Mouse (Mus musculus): ENCODE measurements around the gene Bst2. TPM values are rescaled to one million over a fixed set of nuclear protein-coding genes. Genes with fewer than 3 reads are reported as not detected.

Bst2 gene
- polyA plus RNA-seq, 1 experiment = 207 TPM

GRCm38 (mm10) chr8:71569366-71570290 is 32.4 kb upstream of the Bst2 start:
- no peaks in the 10 kb centered on the region for H3K36me3 ChIP-seq (ENCODE audit: control insufficient read depth, insufficient read depth, low read length, poor library complexity, severe bottlenecking)
- no peak for TF ChIP-seq CTCF (IDR thresholded peaks at IDR 0.05; ENCODE audit: low read depth, low read length)
- peak; percentile 49 for TF ChIP-seq POLR2A (IDR thresholded peaks at IDR 0.05; ENCODE audit: insufficient read depth, low read length)
- TF ChIP-seq EP300 (IDR thresholded peaks at IDR 0.05; ENCODE audit: insufficient read depth, low read depth, low read length) = peak; percentile 29; the same call in 1 of the 2 replicates
- H3K9ac ChIP-seq (ENCODE audit: low read depth, poor library complexity, severe bottlenecking) = peak overlapping the region; percentile 85
- peaks cover 3% of the 10 kb centered on the region for H3K4me1 ChIP-seq (ENCODE audit: control insufficient read depth, insufficient read depth, low read length)
- H3K9me3 ChIP-seq (replicated peaks; ENCODE audit: control insufficient read depth, insufficient read depth, low read length, poor library complexity, severe bottlenecking) = no peaks in the 10 kb centered on the region
- H3K27ac ChIP-seq (ENCODE audit: insufficient read depth, low read length) = peak overlapping the region; percentile 55
- H3K27me3 ChIP-seq (ENCODE audit: control insufficient read depth, insufficient read depth, low read length, poor library complexity, severe bottlenecking) = no peaks in the 10 kb centered on the region
- peak overlapping the region; percentile 76 for H3K4me3 ChIP-seq (ENCODE audit: low read depth, low read length)

- no peaks in the 10 kb centered on the region for H3K9me3 ChIP-seq (replicated peaks; ENCODE audit: control insufficient read depth, insufficient read depth, low read length, poor library complexity, severe bottlenecking)
- H3K36me3 ChIP-seq (ENCODE audit: control insufficient read depth, insufficient read depth, low read length, poor library complexity, severe bottlenecking) = no peaks in the 10 kb centered on the region
- peaks cover 3% of the 10 kb centered on the region for H3K4me1 ChIP-seq (ENCODE audit: control insufficient read depth, insufficient read depth, low read length)
- peak overlapping the region; percentile 20 for H3K27ac ChIP-seq (ENCODE audit: insufficient read depth, low read length)
- no peaks in the 10 kb centered on the region for H3K27me3 ChIP-seq (ENCODE audit: control insufficient read depth, insufficient read depth, low read length, poor library complexity, severe bottlenecking)
- TF ChIP-seq POLR2A (IDR thresholded peaks at IDR 0.05; ENCODE audit: insufficient read depth, low read length) (no peak), CTCF (IDR thresholded peaks at IDR 0.05; ENCODE audit: low read depth, low read length) (no peak), EP300 (IDR thresholded peaks at IDR 0.05; ENCODE audit: insufficient read depth, low read depth, low read length) (no peak)
- peak overlapping the region; percentile 62 for H3K9ac ChIP-seq (ENCODE audit: low read depth, poor library complexity, severe bottlenecking)
- H3K4me3 ChIP-seq (ENCODE audit: low read depth, low read length) = peak overlapping the region; percentile 68
These were observed 31.7 kb upstream of the Bst2 start for GRCm38 (mm10) chr8:71568941-71569340.

- H3K4me3 ChIP-seq (ENCODE audit: low read depth, low read length) = peak within 1 kb of the TSS; percentile 68
- H3K9ac ChIP-seq (ENCODE audit: low read depth, poor library complexity, severe bottlenecking) = peak within 1 kb of the TSS; percentile 62
- no peaks in the 10 kb centered on the region for H3K27me3 ChIP-seq (ENCODE audit: control insufficient read depth, insufficient read depth, low read length, poor library complexity, severe bottlenecking)
- no peaks in the 10 kb centered on the region for H3K9me3 ChIP-seq (replicated peaks; ENCODE audit: control insufficient read depth, insufficient read depth, low read length, poor library complexity, severe bottlenecking)
- H3K36me3 ChIP-seq (ENCODE audit: control insufficient read depth, insufficient read depth, low read length, poor library complexity, severe bottlenecking) = no peaks in the 10 kb centered on the region
- no peak for TF ChIP-seq CTCF (IDR thresholded peaks at IDR 0.05; ENCODE audit: low read depth, low read length)
- no peak for TF ChIP-seq EP300 (IDR thresholded peaks at IDR 0.05; ENCODE audit: insufficient read depth, low read depth, low read length)
- no peak for TF ChIP-seq POLR2A (IDR thresholded peaks at IDR 0.05; ENCODE audit: insufficient read depth, low read length)
- peak within 1 kb of the TSS; percentile 55 for H3K27ac ChIP-seq (ENCODE audit: insufficient read depth, low read length)
- H3K4me1 ChIP-seq (ENCODE audit: control insufficient read depth, insufficient read depth, low read length) = peaks cover 3% of the 10 kb centered on the region
These were observed 31.2 kb upstream of the Bst2 start, which contains the start of gene Slc27a1 for GRCm38 (mm10) chr8:71568387-71568937. Gene Slc27a1 (plus strand): TSS chr8:71568882.

GRCm38 (mm10) chr8:71567587-71567986 is 30.3 kb upstream of the Bst2 start:
- no peaks in the 10 kb centered on the region for H3K36me3 ChIP-seq (ENCODE audit: control insufficient read depth, insufficient read depth, low read length, poor library complexity, severe bottlenecking)
- H3K27ac ChIP-seq (ENCODE audit: insufficient read depth, low read length) = no peak overlapping the region
- no peak overlapping the region for H3K4me3 ChIP-seq (ENCODE audit: low read depth, low read length)
- H3K4me1 ChIP-seq (ENCODE audit: control insufficient read depth, insufficient read depth, low read length) = peaks cover 3% of the 10 kb centered on the region
- H3K9ac ChIP-seq (ENCODE audit: low read depth, poor library complexity, severe bottlenecking) = no peak overlapping the region
- H3K9me3 ChIP-seq (replicated peaks; ENCODE audit: control insufficient read depth, insufficient read depth, low read length, poor library complexity, severe bottlenecking) = no peaks in the 10 kb centered on the region
- no peaks in the 10 kb centered on the region for H3K27me3 ChIP-seq (ENCODE audit: control insufficient read depth, insufficient read depth, low read length, poor library complexity, severe bottlenecking)
- no peak for TF ChIP-seq EP300 (IDR thresholded peaks at IDR 0.05; ENCODE audit: insufficient read depth, low read depth, low read length)
- no peak for TF ChIP-seq POLR2A (IDR thresholded peaks at IDR 0.05; ENCODE audit: insufficient read depth, low read length)
- no peak for TF ChIP-seq CTCF (IDR thresholded peaks at IDR 0.05; ENCODE audit: low read depth, low read length)

- Histone ChIP-seq H3K4me1 (ENCODE audit: control insufficient read depth, insufficient read depth, low read length) (peaks cover 3% of the 10 kb centered on the region), H3K36me3 (ENCODE audit: control insufficient read depth, insufficient read depth, low read length, poor library complexity, severe bottlenecking) (no peaks in the 10 kb centered on the region), H3K27me3 (ENCODE audit: control insufficient read depth, insufficient read depth, low read length, poor library complexity, severe bottlenecking) (peaks cover 3% of the 10 kb centered on the region; the same call in 1 of the 2 replicates), H3K9me3 (replicated peaks; ENCODE audit: control insufficient read depth, insufficient read depth, low read length, poor library complexity, severe bottlenecking) (no peaks in the 10 kb centered on the region), H3K27ac (ENCODE audit: insufficient read depth, low read length) (no peak within 1 kb of the TSS), H3K9ac (ENCODE audit: low read depth, poor library complexity, severe bottlenecking) (no peak within 1 kb of the TSS), H3K4me3 (ENCODE audit: low read depth, low read length) (no peak within 1 kb of the TSS)
- no peak for TF ChIP-seq POLR2A (IDR thresholded peaks at IDR 0.05; ENCODE audit: insufficient read depth, low read length)
- no peak for TF ChIP-seq EP300 (IDR thresholded peaks at IDR 0.05; ENCODE audit: insufficient read depth, low read depth, low read length)
- no peak for TF ChIP-seq CTCF (IDR thresholded peaks at IDR 0.05; ENCODE audit: low read depth, low read length)
These were observed 29.2 kb upstream of the Bst2 start, which contains the start of gene Nxnl1 for GRCm38 (mm10) chr8:71566501-71566900. Gene Nxnl1 (minus strand): TSS chr8:71566601.
